Comparison of ENCODE assay signal across 8 mouse cellular contexts in the genomic region with DNA sequence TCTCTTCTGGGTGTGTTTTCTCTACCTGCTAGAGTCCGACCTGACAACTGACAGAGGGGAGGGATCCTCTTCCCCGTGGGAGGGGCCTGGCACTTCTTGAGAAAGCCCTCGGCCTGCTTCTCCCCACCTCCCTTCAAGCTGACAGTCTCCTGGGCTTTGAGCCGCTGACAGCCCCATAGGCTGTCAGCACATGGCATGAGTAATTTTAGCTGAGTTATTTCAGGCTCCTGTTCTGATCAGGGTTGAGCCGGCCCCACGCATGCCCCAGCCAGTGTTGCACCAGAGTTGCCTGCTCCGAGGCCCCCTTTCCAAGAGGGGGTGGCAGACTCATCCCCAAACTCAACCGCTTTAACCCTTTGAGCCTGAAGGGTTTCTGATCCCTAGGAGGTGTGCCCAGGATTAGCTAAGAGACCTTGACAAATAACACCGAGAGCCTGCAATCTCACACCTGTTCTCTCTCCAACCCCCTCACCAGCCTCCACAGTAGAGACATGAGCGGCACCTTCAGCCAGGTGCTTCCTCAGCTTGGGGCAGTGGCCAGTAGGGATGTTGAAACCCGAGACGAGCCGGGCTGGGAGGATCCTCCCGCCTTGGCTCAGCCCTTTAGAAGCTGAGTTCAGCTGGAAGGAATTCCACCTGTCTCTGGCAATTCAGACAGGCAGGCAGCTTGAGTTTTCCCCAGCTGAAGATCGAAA. TPM values are rescaled to one million over a fixed set of nuclear protein-coding genes. Genes with fewer than 3 reads are reported as not detected.
A peak's percentile ranks its signal among the peaks of the same experiment; 100 is the strongest.
DNase-seq lines count a peak whose midpoint lies in the region; ATAC-seq and TF ChIP-seq lines count a peak whose summit lies in the region.

No protein-coding gene starts in this region.

- TF ChIP-seq CTCF in testis, adult 2 months (IDR thresholded peaks at IDR 0.05; ENCODE audit: control insufficient read depth, insufficient read depth, insufficient replicate concordance, low read depth, low read length) = no peak

- 4% methylated on average over 15 of the region's 15 CpGs for WGBS in heart, embryonic 13.5 days
- 5% methylated on average over 15 of the region's 15 CpGs for WGBS in limb, embryonic 11.5 days

- no peak for TF ChIP-seq POLR2A in testis, adult 2 months (IDR thresholded peaks at IDR 0.05; ENCODE audit: control insufficient read depth, low read depth, low read length)

- H3K4me1 ChIP-seq in testis, adult 2 months (ENCODE audit: control insufficient read depth, insufficient read depth, low read length) = peaks cover 18% of the 10 kb centered on the region
- H3K4me1 ChIP-seq in heart, embryonic 13.5 days = peaks cover 68% of the 10 kb centered on the region
- peaks cover 6% of the 10 kb centered on the region for H3K4me1 ChIP-seq in limb, embryonic 11.5 days (ENCODE audit: control insufficient read depth, insufficient read depth, low read length)

- peak overlapping the region; percentile 97 for H3K4me2 ChIP-seq in heart, embryonic 13.5 days
- no peak overlapping the region for H3K4me2 ChIP-seq in limb, embryonic 11.5 days (ENCODE audit: low read depth, severe bottlenecking)

- peak overlapping the region; percentile 97 for H3K9ac ChIP-seq in heart, embryonic 13.5 days
- no peak overlapping the region for H3K9ac ChIP-seq in limb, embryonic 11.5 days (ENCODE audit: low read length)

- H3K27ac ChIP-seq in testis, adult 2 months (ENCODE audit: control insufficient read depth, insufficient read depth, low read depth, low read length) = peak overlapping the region; percentile 33; the same call in 1 of the 2 replicates
- peak overlapping the region; percentile 98 for H3K27ac ChIP-seq in heart, embryonic 13.5 days (replicated peaks)
- H3K27ac ChIP-seq in limb, embryonic 11.5 days (replicated peaks; ENCODE audit: low read depth, low read length) = no peak overlapping the region

- peak overlapping the region; percentile 54 for H3K4me3 ChIP-seq in testis, adult 2 months (ENCODE audit: control insufficient read depth, low read depth, low read length)
- H3K4me3 ChIP-seq in heart, embryonic 13.5 days = peak overlapping the region; percentile 82
- H3K4me3 ChIP-seq in limb, embryonic 11.5 days (ENCODE audit: low read depth, low read length) = no peak overlapping the region

- DNase-seq in cerebellum, postnatal 10 days = no peak
- DNase-seq in testis, postnatal 14 days (ENCODE audit: low spot score) = no peak
- peak; percentile 49 for DNase-seq in limb, embryonic 11.5 days (ENCODE audit: low spot score)
- DNase-seq in urinary bladder, adult 18-20 months (ENCODE audit: low spot score in 2 of 2) = no peak
- no peak for DNase-seq in thymus, postnatal 10 days (ENCODE audit: low spot score in 2 of 2)

- no peaks in the 10 kb centered on the region for H3K27me3 ChIP-seq in testis, adult 2 months (ENCODE audit: control insufficient read depth, insufficient read depth, low read length)
- peaks cover 26% of the 10 kb centered on the region for H3K27me3 ChIP-seq in heart, embryonic 13.5 days (replicated peaks)
- peaks cover 19% of the 10 kb centered on the region for H3K27me3 ChIP-seq in limb, embryonic 11.5 days (ENCODE audit: control insufficient read depth, insufficient read depth, low read length)

- peaks cover 2% of the 10 kb centered on the region for H3K36me3 ChIP-seq in testis, adult 2 months (ENCODE audit: control insufficient read depth, insufficient read depth, low read length)
- peaks cover 38% of the 10 kb centered on the region for H3K36me3 ChIP-seq in heart, embryonic 13.5 days
- no peaks in the 10 kb centered on the region; the same call in 1 of the 2 replicates for H3K36me3 ChIP-seq in limb, embryonic 11.5 days (ENCODE audit: control insufficient read depth, insufficient read depth, low read length)

- H3K9me3 ChIP-seq in heart, embryonic 13.5 days = no peaks in the 10 kb centered on the region
- no peaks in the 10 kb centered on the region for H3K9me3 ChIP-seq in limb, embryonic 11.5 days (ENCODE audit: control insufficient read depth, low read length)

- peak; percentile 19 for ATAC-seq in cerebellum, adult (ENCODE audit: insufficient number of reproducible peaks, low FRiP score, low TSS enrichment)
- no peak for ATAC-seq in heart, embryonic 13.5 days (ENCODE audit: extremely low read depth, insufficient number of reproducible peaks, low FRiP score, low TSS enrichment)
- no peak for ATAC-seq in limb, embryonic 11.5 days (ENCODE audit: insufficient number of reproducible peaks, low FRiP score, low TSS enrichment, low read depth)

RNA-seq across cellular contexts. Expression of a gene that starts 13.6 kb away (rescaled TPM):
- polyA plus RNA-seq in testis, adult 2 months (2012; rRNA removed) = 1.4 and 3.4 TPM in 2 replicates
- not detected in 2 replicates for polyA plus RNA-seq in heart, embryonic 13.5 days (2015; fragmentation: Nextera tagmentation; extraction: Ambion mirVana)
- 0.13 TPM in 1 of 2 replicates, not detected in the other for polyA plus RNA-seq in limb, embryonic 11.5 days (2014; fragmentation: Nextera tagmentation; extraction: Ambion mirVana)

RNA-seq across cellular contexts. Expression of a gene that starts 19.1 kb away (rescaled TPM):
- polyA plus RNA-seq in testis, adult 2 months (2012; rRNA removed) = 2.0 and 3.1 TPM in 2 replicates
- 1.1 and 2.1 TPM in 2 replicates for polyA plus RNA-seq in heart, embryonic 13.5 days (2015; fragmentation: Nextera tagmentation; extraction: Ambion mirVana)
- 0.40 and 0.45 TPM in 2 replicates for polyA plus RNA-seq in limb, embryonic 11.5 days (2014; fragmentation: Nextera tagmentation; extraction: Ambion mirVana)

RNA-seq across cellular contexts. Expression of a gene that starts 21.1 kb away (rescaled TPM):
- polyA plus RNA-seq in testis, adult 2 months (2012; rRNA removed) = 597 and 615 TPM in 2 replicates
- 48.5 and 66.0 TPM in 2 replicates for polyA plus RNA-seq in heart, embryonic 13.5 days (2015; fragmentation: Nextera tagmentation; extraction: Ambion mirVana)
- polyA plus RNA-seq in limb, embryonic 11.5 days (2014; fragmentation: Nextera tagmentation; extraction: Ambion mirVana) = 6.8 and 8.7 TPM in 2 replicates

RNA-seq across cellular contexts. Expression of a gene that starts 25.4 kb away (rescaled TPM):
- 1.2 and 1.6 TPM in 2 replicates for polyA plus RNA-seq in testis, adult 2 months (2012; rRNA removed)
- not detected in 2 replicates for polyA plus RNA-seq in heart, embryonic 13.5 days (2015; fragmentation: Nextera tagmentation; extraction: Ambion mirVana)
- 0.10 TPM in 1 of 2 replicates, not detected in the other for polyA plus RNA-seq in limb, embryonic 11.5 days (2014; fragmentation: Nextera tagmentation; extraction: Ambion mirVana)

RNA-seq across cellular contexts. Expression of a gene that starts 25.4 kb away (rescaled TPM):
- polyA plus RNA-seq in testis, adult 2 months (2012; rRNA removed) = 37.5 and 38.3 TPM in 2 replicates
- 38.5 and 39.3 TPM in 2 replicates for polyA plus RNA-seq in heart, embryonic 13.5 days (2015; fragmentation: Nextera tagmentation; extraction: Ambion mirVana)
- 76.6 and 77.3 TPM in 2 replicates for polyA plus RNA-seq in limb, embryonic 11.5 days (2014; fragmentation: Nextera tagmentation; extraction: Ambion mirVana)
